Mouse (Mus musculus): ENCODE results near the gene Il10ra.

GRCm38 (mm10) chr9:45261466-45261865 lies 7.5 kb downstream of the Il10ra start:
- TF ChIP-seq CTCF (IDR thresholded peaks at IDR 0.05; ENCODE audit: low read depth, low read length) = no peak
- no peak for TF ChIP-seq POLR2A (IDR thresholded peaks at IDR 0.05; ENCODE audit: extremely low read depth, insufficient read depth, low read length)
